Comparison of ENCODE assay signal across 32 mouse cellular contexts in the genomic region with DNA sequence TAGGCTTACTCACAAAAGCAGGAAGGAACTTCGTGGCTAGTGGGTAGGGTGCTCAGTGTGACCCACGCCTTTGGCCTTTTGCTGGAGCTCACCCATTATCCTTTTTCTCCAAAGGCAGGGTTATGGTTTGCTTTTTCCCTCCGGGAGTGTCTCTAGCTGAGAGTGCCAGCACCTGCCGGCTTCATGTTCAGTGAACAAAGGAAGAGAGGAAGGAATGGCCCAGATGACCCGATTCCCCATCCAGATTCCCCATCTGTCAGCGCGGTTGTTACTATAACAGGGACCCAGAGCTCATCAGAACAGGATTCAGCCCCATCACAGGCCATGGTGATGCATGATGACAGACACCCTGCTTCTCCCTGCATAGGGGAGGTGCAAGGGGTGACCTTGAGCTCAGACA.
DNase-seq lines count a peak whose midpoint lies in the region; ATAC-seq and TF ChIP-seq lines count a peak whose summit lies in the region.
"Had no signal": no experiment of that assay in that cellular context is flagged by ENCODE, and none has a peak within 500 bp of the region (broad histone marks: within the 10 kb centered on the region; RNA-seq: fewer than 3 reads in every experiment).

No protein-coding gene starts in this region.

- 0 out of 2 replicates have a peak, but pooled peaks cover 3% of the 10 kb centered on the region for H3K9me3 ChIP-seq in intestine, postnatal 0 days (ENCODE audit: control insufficient read depth)
- H3K9me3 ChIP-seq: limb, embryonic 10.5 days; midbrain, embryonic 10.5 days; neural tube, embryonic 15.5 days had no signal

- DNase-seq in cerebellum, postnatal 4 days (ENCODE audit: low spot score in 2 of 2), result no peak
- DNase-seq in retina, postnatal 1 day, result peak; percentile 63
- no peak for DNase-seq in retina, embryonic 14.5 days (ENCODE audit: low spot score)
- DNase-seq in cerebellum, postnatal 10 days, result peak; percentile 48 to 56
- DNase-seq in layer of hippocampus, postnatal 14 days (ENCODE audit: low spot score in 2 of 2), result no peak
- DNase-seq: adrenal gland, postnatal 10 days; forebrain, postnatal 0 days; gastrocnemius, postnatal 10 days; kidney, adult 11 months; kidney, postnatal 14 days; liver, embryonic 13.5 days; lung, adult 2 months; lung, postnatal 10 days; right cerebral cortex, adult 18-20 months; right cerebral cortex, postnatal 4 days; thymus, adult 18-20 months; thymus, postnatal 25 days had no signal

- ATAC-seq in cerebellum, adult (ENCODE audit: insufficient number of reproducible peaks, low FRiP score, low TSS enrichment), result peak; percentile 62; the same call in 1 of the 2 replicates
- no peak for ATAC-seq in erythroid progenitor cell, adult 5-6 weeks (replicated peaks; ENCODE audit: low FRiP score, poor library complexity, severe bottlenecking)
- no peak for ATAC-seq in intestine, postnatal 0 days
- ATAC-seq: activated CD4-positive, CD25-positive, alpha-beta regulatory T cell, adult 4 months; forebrain, postnatal 0 days; midbrain, embryonic 15.5 days had no signal

- no peaks in the 10 kb centered on the region for H3K4me1 ChIP-seq in intestine, postnatal 0 days (replicated peaks; ENCODE audit: control insufficient read depth, insufficient read depth, low read length)
- H3K4me1 ChIP-seq: forebrain, embryonic 12.5 days; hindbrain, embryonic 12.5 days; limb, embryonic 10.5 days; limb, embryonic 15.5 days; liver, embryonic 13.5 days; midbrain, embryonic 10.5 days; midbrain, embryonic 15.5 days; neural tube, embryonic 15.5 days had no signal

- TF ChIP-seq CTCF in intestine, postnatal 0 days (IDR thresholded peaks at IDR 0.05; ENCODE audit: low read depth), result no peak

- no peaks in the 10 kb centered on the region for H3K27me3 ChIP-seq in intestine, postnatal 0 days (replicated peaks; ENCODE audit: control insufficient read depth, insufficient read depth, low read length)
- H3K27me3 ChIP-seq: CH12.LX; forebrain, embryonic 12.5 days; hindbrain, embryonic 12.5 days; liver, embryonic 13.5 days; midbrain, embryonic 15.5 days; neural tube, embryonic 15.5 days had no signal

- H3K4me3 ChIP-seq in intestine, postnatal 0 days (ENCODE audit: low read depth, low read length), result no peak overlapping the region
- H3K4me3 ChIP-seq: erythroblast, embryonic 14.5 days; forebrain, embryonic 12.5 days; hindbrain, embryonic 12.5 days; limb, embryonic 10.5 days; limb, embryonic 15.5 days; liver, embryonic 13.5 days; midbrain, embryonic 10.5 days; midbrain, embryonic 15.5 days; neural tube, embryonic 15.5 days had no signal

- WGBS in intestine, postnatal 0 days, result 84% methylated on average over 7 of the region's 7 CpGs

- H3K36me3 ChIP-seq in intestine, postnatal 0 days (ENCODE audit: control insufficient read depth, insufficient read depth), result no peaks in the 10 kb centered on the region
- H3K36me3 ChIP-seq: forebrain, embryonic 12.5 days; hindbrain, embryonic 12.5 days; limb, embryonic 10.5 days; limb, embryonic 15.5 days; liver, embryonic 13.5 days; midbrain, embryonic 10.5 days; midbrain, embryonic 15.5 days; neural tube, embryonic 15.5 days had no signal

- no peak overlapping the region for H3K27ac ChIP-seq in intestine, postnatal 0 days (ENCODE audit: low read depth, low read length)
- H3K27ac ChIP-seq: forebrain, embryonic 12.5 days; hindbrain, embryonic 12.5 days; limb, embryonic 10.5 days; limb, embryonic 15.5 days; liver, embryonic 13.5 days; macrophage; midbrain, embryonic 10.5 days; midbrain, embryonic 15.5 days; neural tube, embryonic 15.5 days; stomach, postnatal 0 days had no signal

- H3K4me2 ChIP-seq in intestine, postnatal 0 days (replicated peaks; ENCODE audit: low read depth), result no peak overlapping the region
- H3K4me2 ChIP-seq: forebrain, embryonic 12.5 days; hindbrain, embryonic 12.5 days; limb, embryonic 15.5 days; liver, embryonic 13.5 days; midbrain, embryonic 15.5 days; neural tube, embryonic 15.5 days had no signal

- no peak overlapping the region for H3K9ac ChIP-seq in intestine, postnatal 0 days (ENCODE audit: low read depth, low read length)
- H3K9ac ChIP-seq: forebrain, embryonic 12.5 days; forebrain, postnatal 0 days; hindbrain, embryonic 12.5 days; limb, embryonic 15.5 days; liver, embryonic 13.5 days; midbrain, embryonic 15.5 days; neural tube, embryonic 15.5 days had no signal

Comparison
In these comparisons a context has a peak if more than half of its experiments do, and no peak if none do; other contexts are left out.
1. DNase-seq: peak in retina, postnatal 1 day (single experiment) and cerebellum, postnatal 10 days (2 of 2); none in cerebellum, postnatal 4 days (0 of 2), retina, embryonic 14.5 days (single experiment) and layer of hippocampus, postnatal 14 days (0 of 2).